Mouse (Mus musculus) thymus, adult 2 months (tissue): ENCODE results near the gene Znhit3. TPM values are rescaled to one million over a fixed set of nuclear protein-coding genes. Genes with fewer than 3 reads are reported as not detected.

Experiments
- DNase-seq: peaks from one replicate; pipeline ENCODE4 v3.0.0; 2021
- H3K27ac ChIP-seq: fragments of 200-500 bp; 2 replicates; pipeline ENCODE4 v1.5.1; 2012; ENCODE audit warnings: low read length, control low read depth; ENCODE audit not compliant: control insufficient read depth, insufficient read depth
- H3K27me3 ChIP-seq: fragments of 200-500 bp; 2 replicates; pipeline ENCODE4 v1.6.1; 2012; ENCODE audit warnings: mild to moderate bottlenecking, low read length, moderate library complexity, mixed read lengths; ENCODE audit not compliant: control insufficient read depth, insufficient read depth
- H3K36me3 ChIP-seq: fragments of 200-500 bp; 2 replicates; pipeline ENCODE4 v1.6.1; 2012; ENCODE audit warnings: mild to moderate bottlenecking, low read length, moderate library complexity; ENCODE audit not compliant: control insufficient read depth, insufficient read depth
- H3K4me1 ChIP-seq: fragments of 200-500 bp; replicated peaks from 2 replicates; pipeline ENCODE4 v1.6.1; 2012; ENCODE audit warnings: low read length; ENCODE audit not compliant: control insufficient read depth, insufficient read depth
- H3K4me3 ChIP-seq: fragments of 200-500 bp; 2 replicates; pipeline ENCODE4 v1.5.1; 2012; ENCODE audit warnings: mild to moderate bottlenecking, low read length, control low read depth, moderate library complexity; ENCODE audit not compliant: control insufficient read depth, insufficient read depth
- CTCF ChIP-seq: fragments of 200-500 bp; IDR thresholded peaks from 2 replicates; pipeline ENCODE4 v1.5.1; 2012; ENCODE audit warnings: mild to moderate bottlenecking, control low read depth, low read length, moderate library complexity, borderline replicate concordance; ENCODE audit not compliant: control insufficient read depth, poor library complexity, insufficient read depth; ENCODE audit errors: extremely low read depth
- POLR2A ChIP-seq: fragments of 200-500 bp; IDR thresholded peaks from 2 replicates; pipeline ENCODE4 v1.6.1; 2012; ENCODE audit warnings: mild to moderate bottlenecking, low read length, control low read depth, moderate library complexity; ENCODE audit not compliant: control insufficient read depth, poor library complexity, insufficient read depth; ENCODE audit errors: extremely low read depth
- WGBS: fragments of 180-500 bp; shearing (Covaris S2); methylation state at CpG from one replicate; pipeline ENCODE4 v1.1.7; 2018; 5-methylcytosine and 5-hydroxymethylcytosine counted together
- polyA plus RNA-seq: library from polyadenylated mRNA; depleted of rRNA; stranded (reverse); fragments of >200 nt; gene quantifications from 2 replicates; pipeline ENCODE4 v1.2.3, GENCODE M21; 2012

Gene Znhit3
- polyA plus RNA-seq, 1 experiment, result 15.4 TPM

DNA sequence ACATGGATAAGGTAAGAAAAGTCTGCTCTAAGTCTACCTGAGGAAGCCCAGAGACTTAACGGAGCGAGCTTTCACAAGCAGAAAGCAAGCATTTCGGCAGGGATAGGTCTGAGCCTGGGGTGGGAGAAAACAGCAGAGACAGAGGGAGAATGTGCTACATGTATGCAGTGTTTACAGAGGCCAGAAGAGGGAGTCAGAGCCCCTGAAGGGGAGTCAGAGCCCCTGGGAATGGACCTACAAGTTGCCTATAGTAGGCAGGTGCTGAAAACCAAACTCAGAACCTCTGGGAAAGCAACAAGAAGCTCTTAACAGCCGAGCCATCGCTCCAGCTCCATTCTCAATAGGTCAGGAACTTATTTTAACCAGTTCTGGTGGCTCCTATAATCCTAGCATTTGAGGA is 1.5 kb downstream of the Znhit3 start:
- no peak overlapping the region for H3K4me3 ChIP-seq
- H3K27ac ChIP-seq, result no peak overlapping the region
- H3K27me3 ChIP-seq, result no peaks in the 10 kb centered on the region
- peaks cover 9% of the 10 kb centered on the region for H3K36me3 ChIP-seq
- WGBS, result 96% methylated on average over 5 of the region's 5 CpGs
- peaks cover 5% of the 10 kb centered on the region for H3K4me1 ChIP-seq
- TF ChIP-seq CTCF (no peak), POLR2A (no peak)
- peak; percentile 6 for DNase-seq

GRCm38 (mm10) chr11:84910411-84910810 is 5.8 kb downstream of the Znhit3 start:
- 97% methylated on average over 4 of the region's 4 CpGs for WGBS
- peaks cover 3% of the 10 kb centered on the region for H3K4me1 ChIP-seq
- no peaks in the 10 kb centered on the region for H3K27me3 ChIP-seq
- no peak overlapping the region for H3K4me3 ChIP-seq
- H3K27ac ChIP-seq, result no peak overlapping the region
- peaks cover 9% of the 10 kb centered on the region for H3K36me3 ChIP-seq
- no peak for DNase-seq
- TF ChIP-seq POLR2A (no peak), CTCF (no peak)

- Histone ChIP-seq H3K4me1 (no peaks in the 10 kb centered on the region), H3K27me3 (no peaks in the 10 kb centered on the region), H3K36me3 (peaks cover 9% of the 10 kb centered on the region), H3K27ac (no peak overlapping the region), H3K4me3 (no peak overlapping the region)
- 99% methylated on average over 6 of the region's 6 CpGs for WGBS
- DNase-seq, result no peak
- no peak for TF ChIP-seq CTCF
- TF ChIP-seq POLR2A, result no peak
Observed at GRCm38 (mm10) chr11:84908480-84908879, 7.7 kb downstream of the Znhit3 start.

DNA sequence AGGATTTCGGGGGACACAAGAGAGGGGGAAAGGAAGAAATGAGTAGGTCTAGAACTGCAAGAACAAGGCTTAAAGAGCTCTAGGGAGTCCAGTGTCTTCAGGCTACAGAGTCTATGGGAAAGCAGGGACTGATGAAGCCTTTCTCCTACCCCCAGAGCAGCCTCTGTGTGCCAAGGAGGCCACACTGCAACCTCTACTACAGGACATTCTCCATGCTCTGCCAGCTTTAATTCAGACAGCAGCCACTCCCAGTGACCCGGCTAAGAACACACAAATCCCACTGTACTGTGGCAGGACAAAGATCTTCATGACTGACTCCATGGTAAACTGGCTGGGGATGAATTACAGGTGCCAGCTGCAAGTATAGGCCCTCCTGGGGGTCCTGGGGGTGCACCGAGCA is 9.1 kb downstream of the Znhit3 start:
- Histone ChIP-seq H3K36me3 (peaks cover 9% of the 10 kb centered on the region), H3K27me3 (no peaks in the 10 kb centered on the region), H3K27ac (no peak overlapping the region), H3K4me1 (no peaks in the 10 kb centered on the region), H3K4me3 (no peak overlapping the region)
- TF ChIP-seq POLR2A, result no peak
- 91% methylated on average over 3 of the region's 3 CpGs for WGBS
- no peak for DNase-seq

GRCm38 (mm10) chr11:84904597-84905144 is 11.5 kb downstream of the Znhit3 start:
- TF ChIP-seq POLR2A, result no peak
- TF ChIP-seq CTCF, result no peak
- no peak overlapping the region for H3K4me3 ChIP-seq
- 90% methylated on average over 9 of the region's 9 CpGs for WGBS
- H3K36me3 ChIP-seq, result no peaks in the 10 kb centered on the region; the same call in 1 of the 2 replicates
- no peaks in the 10 kb centered on the region for H3K27me3 ChIP-seq
- no peak overlapping the region for H3K27ac ChIP-seq
- DNase-seq, result no peak
- no peaks in the 10 kb centered on the region for H3K4me1 ChIP-seq

DNA sequence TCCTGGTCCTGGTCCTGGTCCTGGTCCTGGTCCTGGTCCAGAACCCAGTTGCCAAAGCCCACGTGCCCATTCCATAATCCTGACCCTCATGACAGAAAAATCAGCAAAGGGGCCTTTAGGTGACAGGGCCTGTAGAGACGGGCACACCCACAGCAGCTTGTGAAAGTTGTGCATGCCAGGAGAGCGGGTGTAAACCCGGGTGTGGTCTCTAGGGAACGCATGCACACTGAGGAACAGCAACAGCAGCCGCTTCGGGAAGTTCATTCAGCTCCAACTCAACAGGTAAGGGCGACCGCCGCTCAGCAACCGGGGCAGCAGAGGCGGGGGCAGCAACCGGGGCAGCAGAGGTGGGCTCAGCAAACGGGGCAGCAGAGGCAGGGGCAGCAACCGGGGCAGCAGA is 23.1 kb downstream of the Znhit3 start:
- H3K27me3 ChIP-seq, result no peaks in the 10 kb centered on the region
- no peaks in the 10 kb centered on the region for H3K4me1 ChIP-seq
- H3K27ac ChIP-seq, result no peak overlapping the region
- no peak for TF ChIP-seq POLR2A
- no peaks in the 10 kb centered on the region for H3K36me3 ChIP-seq
- 97% methylated on average over 15 of the region's 15 CpGs for WGBS
- no peak overlapping the region for H3K4me3 ChIP-seq
- no peak for DNase-seq

- Histone ChIP-seq H3K4me3 (no peak overlapping the region), H3K36me3 (no peaks in the 10 kb centered on the region), H3K27me3 (no peaks in the 10 kb centered on the region), H3K4me1 (no peaks in the 10 kb centered on the region), H3K27ac (no peak overlapping the region)
- WGBS, result 94% methylated on average over 7 of the region's 7 CpGs
- no peak for TF ChIP-seq POLR2A
- TF ChIP-seq CTCF, result no peak
- DNase-seq, result no peak
Observed at GRCm38 (mm10) chr11:84891705-84892104, 24.5 kb downstream of the Znhit3 start.
